Mouse (Mus musculus) ES-Bruce4 (cell line): ENCODE results near the gene Gm11084.

Experiments
- CTCF ChIP-seq: IDR thresholded peaks from one replicate; pipeline ENCODE4 v1.8.1; 2011; ENCODE audit warnings: low read depth, low read length
- POLR2A ChIP-seq: IDR thresholded peaks from one replicate; pipeline ENCODE4 v1.8.1; 2011; ENCODE audit warnings: low read length; ENCODE audit not compliant: insufficient read depth

DNA sequence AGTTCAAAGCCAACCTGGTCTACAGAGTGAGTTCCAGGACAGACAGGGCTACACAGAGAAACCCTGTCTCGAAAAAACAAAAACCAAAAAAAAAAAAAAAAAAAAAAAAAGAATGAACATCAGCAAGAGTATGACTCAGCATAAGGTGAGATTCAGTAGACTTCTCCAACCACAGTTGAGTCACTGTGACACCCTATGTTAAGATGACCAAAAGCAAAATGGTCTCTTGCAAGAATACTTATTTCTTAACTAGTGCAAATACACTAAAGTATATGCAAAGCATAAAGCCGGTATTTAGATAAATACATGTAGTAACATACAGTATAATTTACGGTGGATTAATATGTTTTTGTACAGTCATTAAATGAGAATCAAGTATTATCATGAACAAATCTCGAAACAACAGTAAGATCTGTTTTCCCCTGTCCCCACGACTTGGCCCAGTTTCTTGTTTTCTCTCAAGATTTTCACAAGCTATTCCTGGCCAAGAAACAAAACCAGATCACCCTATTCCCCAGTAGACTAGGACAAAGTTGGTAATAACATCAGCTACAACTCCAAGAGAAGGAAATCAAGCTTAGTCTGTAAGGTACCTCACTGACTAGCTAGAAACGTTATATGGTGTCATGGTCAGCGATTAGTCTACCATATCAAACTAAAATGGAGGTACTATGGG is 4.3 kb downstream of the Gm11084 start:
- TF ChIP-seq CTCF (no peak), POLR2A (no peak)
